Mouse (Mus musculus) MEL (cell line): ENCODE data around the gene Vamp8. TPM values are rescaled to one million over a fixed set of nuclear protein-coding genes. Genes with fewer than 3 reads are reported as not detected.
A peak's percentile ranks its signal among the peaks of the same experiment; 100 is the strongest.

Experiments
- DNase-seq: peaks from one replicate; pipeline ENCODE4 v3.0.0; 2011; ENCODE audit warnings: low read depth, low spot score
- H3K27ac ChIP-seq: 2 replicates; pipeline ENCODE4 v1.5.1; 2012; ENCODE audit warnings: low read depth, mild to moderate bottlenecking, control low read depth, low read length, moderate library complexity; ENCODE audit not compliant: control insufficient read depth
- H3K27me3 ChIP-seq, 2 experiments: fragments of 150-350 bp in 1 of 2; sonication (generic) in 1 of 2; 2 replicates each; pipeline ENCODE4 v1.6.1; 2012; ENCODE audit warnings: low read length in 2 of 2, mild to moderate bottlenecking in 2 of 2, improper control_type of control experiment in 1 of 2, moderate library complexity in 1 of 2; ENCODE audit not compliant: insufficient read depth in 2 of 2, control insufficient read depth in 1 of 2
- H3K36me3 ChIP-seq, 2 experiments: 2 replicates each; pipeline ENCODE4 v1.6.1; 2012 to 2014; ENCODE audit warnings: low read length in 2 of 2, improper control_type of control experiment in 1 of 2, inconsistent platforms in 1 of 2, mild to moderate bottlenecking in 1 of 2; ENCODE audit not compliant: insufficient read depth in 2 of 2, control insufficient read depth in 1 of 2
- H3K4me1 ChIP-seq, 2 experiments: fragments of 150-350 bp in 1 of 2; sonication (generic) in 1 of 2; 2 replicates each; pipeline ENCODE4 v1.6.1; 2012; ENCODE audit warnings: low read length in 2 of 2, improper control_type of control experiment in 1 of 2, mild to moderate bottlenecking in 1 of 2; ENCODE audit not compliant: insufficient read depth in 2 of 2, control insufficient read depth in 1 of 2
- H3K4me3 ChIP-seq, 2 experiments: fragments of 150-350 bp in 1 of 2; sonication (generic) in 1 of 2; 2 replicates each; pipeline ENCODE4 v1.5.1; 2012; ENCODE audit warnings: low read depth in 2 of 2, low read length in 2 of 2, mild to moderate bottlenecking in 2 of 2, moderate library complexity in 2 of 2, control low read depth in 1 of 2, improper control_type of control experiment in 1 of 2; ENCODE audit not compliant: control insufficient read depth in 1 of 2, insufficient read depth in 1 of 2
- H3K79me2 ChIP-seq: 2 replicates; pipeline ENCODE4 v1.6.1; 2012; ENCODE audit warnings: mild to moderate bottlenecking, low read length, moderate library complexity; ENCODE audit not compliant: control insufficient read depth, poor library complexity, insufficient read depth
- H3K9ac ChIP-seq: 2 replicates; pipeline ENCODE4 v1.6.1; 2012; ENCODE audit warnings: low read depth, mild to moderate bottlenecking, control low read depth, low read length, moderate library complexity; ENCODE audit not compliant: control insufficient read depth, poor library complexity, severe bottlenecking
- H3K9me3 ChIP-seq: fragments of 150-350 bp; sonication (generic); replicated peaks from 2 replicates; pipeline ENCODE4 v1.6.1; 2012; ENCODE audit warnings: mild to moderate bottlenecking, low read length, improper control_type of control experiment, moderate library complexity; ENCODE audit not compliant: insufficient read depth
- BHLHE40 ChIP-seq: IDR thresholded peaks from 2 replicates; pipeline ENCODE4 v1.6.1; 2012; ENCODE audit warnings: low read depth, mild to moderate bottlenecking, inconsistent platforms, low read length, improper control_type of control experiment, borderline replicate concordance
- CHD2 ChIP-seq: IDR thresholded peaks from 2 replicates; pipeline ENCODE4 v1.6.1; 2011; ENCODE audit warnings: low read length, improper control_type of control experiment
- CTCF ChIP-seq, 3 experiments: IDR thresholded peaks in 2 of 3; conservative IDR thresholded peaks in 1 of 3; 2 replicates each; pipeline ENCODE4 v1.5.1; 2011 to 2012; ENCODE audit warnings: low read length in 3 of 3, low read depth in 2 of 3, mild to moderate bottlenecking in 2 of 3, improper control_type of control experiment in 1 of 3, inconsistent platforms in 1 of 3, mixed read lengths in 1 of 3, moderate library complexity in 1 of 3; ENCODE audit not compliant: control insufficient read depth in 1 of 3, insufficient read depth in 1 of 3, poor library complexity in 1 of 3, severe bottlenecking in 1 of 3
- KAT2A ChIP-seq: conservative IDR thresholded peaks from 2 replicates; pipeline ENCODE4 v1.6.1; 2012; ENCODE audit warnings: low read depth, low read length, improper control_type of control experiment, inconsistent platforms
- MEF2A ChIP-seq: IDR thresholded peaks from 2 replicates; pipeline ENCODE4 v1.6.1; 2014; ENCODE audit warnings: low read depth, mild to moderate bottlenecking, inconsistent platforms, low read length, improper control_type of control experiment; ENCODE audit not compliant: poor library complexity, insufficient replicate concordance, severe bottlenecking; ENCODE audit errors: extremely low read depth
- MXI1 ChIP-seq: IDR thresholded peaks from 2 replicates; pipeline ENCODE4 v1.6.1; 2011; ENCODE audit warnings: mild to moderate bottlenecking, low read depth, low read length, improper control_type of control experiment
- MYB ChIP-seq: IDR thresholded peaks from 2 replicates; pipeline ENCODE4 v1.6.1; 2011; ENCODE audit warnings: mild to moderate bottlenecking, low read depth, low read length, improper control_type of control experiment
- MYC ChIP-seq: IDR thresholded peaks from 2 replicates; pipeline ENCODE4 v1.6.1; 2011; ENCODE audit warnings: low read depth, mild to moderate bottlenecking, low read length, improper control_type of control experiment, moderate library complexity
- POLR2AphosphoS2 ChIP-seq: IDR thresholded peaks from 2 replicates; pipeline ENCODE4 v1.6.1; 2011; ENCODE audit warnings: low read length, improper control_type of control experiment
- POLR2AphosphoS5 ChIP-seq: IDR thresholded peaks from 2 replicates; pipeline ENCODE4 v1.6.1; 2012; ENCODE audit warnings: low read depth, borderline replicate concordance, mild to moderate bottlenecking, inconsistent platforms, low read length, moderate library complexity, mixed read lengths
- RAD21 ChIP-seq: IDR thresholded peaks from 2 replicates; pipeline ENCODE4 v1.6.1; 2011; ENCODE audit warnings: mild to moderate bottlenecking, low read depth, low read length, improper control_type of control experiment
- RCOR1 ChIP-seq: IDR thresholded peaks from 2 replicates; pipeline ENCODE4 v1.6.1; 2012; ENCODE audit warnings: low read depth, mild to moderate bottlenecking, inconsistent platforms, low read length, improper control_type of control experiment
- SIN3A ChIP-seq: IDR thresholded peaks from 2 replicates; pipeline ENCODE4 v1.6.1; 2012; ENCODE audit warnings: low read length, improper control_type of control experiment, inconsistent platforms
- SMC3 ChIP-seq: IDR thresholded peaks from 2 replicates; pipeline ENCODE4 v1.6.1; 2011; ENCODE audit warnings: low read depth, low read length, improper control_type of control experiment
- UBTF ChIP-seq: IDR thresholded peaks from 2 replicates; pipeline ENCODE4 v1.6.1; 2012; ENCODE audit warnings: low read depth, mild to moderate bottlenecking, inconsistent platforms, low read length, improper control_type of control experiment, moderate library complexity, borderline replicate concordance; ENCODE audit not compliant: insufficient read depth
- ZC3H11A ChIP-seq: IDR thresholded peaks from 2 replicates; pipeline ENCODE4 v1.6.1; 2012; ENCODE audit warnings: low read depth, mild to moderate bottlenecking, inconsistent platforms, low read length, improper control_type of control experiment
- ZNF384 ChIP-seq: IDR thresholded peaks from 2 replicates; pipeline ENCODE4 v1.6.1; 2012; ENCODE audit warnings: low read depth, mild to moderate bottlenecking, inconsistent platforms, low read length, improper control_type of control experiment
- polyA plus RNA-seq, 2 experiments: library from polyadenylated mRNA; stranded (reverse) in 1 of 2; unstranded in 1 of 2; fragments of >175 nt in 1 of 2; fragments of >200 nt in 1 of 2; gene quantifications; 2 replicates each; pipeline versions ENCODE4 v1.2.1 to v1.2.4; 2012; ENCODE audit warnings: low replicate concordance in 2 of 2, low read depth in 1 of 2; ENCODE audit not compliant: insufficient read length in 2 of 2, insufficient read depth in 1 of 2, missing spikeins in 1 of 2
- total RNA-seq: library from RNA; depleted of rRNA; stranded (reverse); fragments of 300-350 nt; gene quantifications from 2 replicates; pipeline ENCODE4 v1.2.3, GENCODE M21; 2012

Gene Vamp8
- total and polyA plus RNA-seq, 3 experiments: 164 to 179 TPM; not detected in 1

DNA sequence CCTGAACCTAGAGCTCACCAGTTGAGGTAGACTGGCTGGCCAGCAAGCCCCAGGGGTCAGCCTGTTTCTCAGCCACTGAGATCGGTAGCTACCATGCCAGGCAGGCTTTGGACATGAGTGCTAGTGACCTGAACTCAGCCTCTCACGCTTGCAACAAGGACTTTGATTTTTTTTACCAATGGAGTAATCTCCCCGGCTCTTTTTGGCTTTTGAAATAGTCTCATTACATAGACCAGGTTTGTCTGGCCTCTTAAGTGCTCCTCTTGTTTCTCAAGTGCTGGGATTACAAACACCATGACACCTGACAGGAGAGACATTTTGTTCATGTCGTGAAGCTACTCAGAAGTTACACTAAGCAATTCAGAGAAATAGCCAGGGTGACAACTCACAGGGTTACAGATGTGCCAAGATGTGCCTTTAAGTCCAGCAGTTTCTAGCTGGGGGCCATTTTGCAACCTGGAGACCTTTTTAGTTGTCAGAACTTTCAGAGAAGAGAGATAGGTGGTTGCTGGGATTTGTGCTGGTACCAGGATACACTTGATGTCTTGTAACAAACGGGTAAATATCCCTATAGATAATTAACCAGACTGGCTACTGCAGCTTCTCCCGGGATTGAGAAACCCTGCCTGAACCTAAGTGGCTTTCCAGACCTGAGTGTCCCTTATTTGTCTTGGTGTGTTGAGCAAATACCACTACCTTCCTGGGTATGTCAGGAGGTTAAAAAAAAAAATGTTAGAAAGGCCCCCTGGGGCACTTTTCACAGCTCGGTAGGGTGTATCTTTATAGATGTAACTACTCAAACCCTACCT is 25.7 kb upstream of the Vamp8 start:
- Histone ChIP-seq H3K36me3 (peaks cover 0 to 7% of the 10 kb centered on the region in 2 experiments; a peak in 2 of 4 replicates), H3K9ac (no peak overlapping the region), H3K27ac (no peak overlapping the region), H3K27me3 (no peaks in the 10 kb centered on the region), H3K79me2 (peaks cover 12% of the 10 kb centered on the region), H3K9me3 (no peaks in the 10 kb centered on the region), H3K4me1 (peaks cover 2 to 5% of the 10 kb centered on the region in 2 experiments; a peak in 3 of 4 replicates), H3K4me3 (no peak overlapping the region)
- DNase-seq: no peak
- no peak for TF ChIP-seq MYC
- TF ChIP-seq BHLHE40: no peak
- no peak for TF ChIP-seq MEF2A
- no peak for TF ChIP-seq POLR2AphosphoS2
- TF ChIP-seq ZNF384: no peak

DNA sequence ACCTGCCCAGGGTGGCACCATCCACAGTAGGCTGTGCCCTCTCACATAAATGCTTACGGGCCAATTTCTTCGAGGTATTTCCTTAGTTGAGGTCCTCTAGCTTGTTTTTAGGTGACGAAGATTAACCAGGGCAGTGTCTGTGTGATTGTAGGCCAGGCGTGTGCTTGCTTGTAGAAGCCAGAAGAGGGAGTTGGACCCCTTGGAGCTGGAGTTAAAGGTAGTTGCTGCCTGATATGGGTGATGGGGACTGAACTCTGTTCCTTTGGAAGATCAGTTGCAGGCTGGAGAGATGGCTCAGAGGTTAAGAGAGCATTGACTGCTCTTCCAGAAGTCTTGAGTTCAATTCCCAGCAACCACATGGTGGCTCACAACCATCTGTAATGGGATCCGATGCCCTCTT is 24.7 kb upstream of the Vamp8 start:
- Histone ChIP-seq H3K4me1 (peaks cover 2 to 5% of the 10 kb centered on the region in 2 experiments; a peak in 3 of 4 replicates), H3K27ac (no peak overlapping the region), H3K27me3 (no peaks in the 10 kb centered on the region), H3K36me3 (peaks cover 0 to 7% of the 10 kb centered on the region in 2 experiments; a peak in 2 of 4 replicates), H3K9ac (peak overlapping the region; percentile 37), H3K4me3 (peak overlapping the region; percentile 85 to 100; a peak in 3 of 4 replicates), H3K79me2 (peaks cover 12% of the 10 kb centered on the region), H3K9me3 (no peaks in the 10 kb centered on the region)
- TF ChIP-seq MXI1 (0 out of 2 replicates have a peak, but pooled peaks have one; percentile 30), MYB (no peak), RAD21 (peak; percentile 12), RCOR1 (no peak), KAT2A (no peak), UBTF (no peak), SMC3 (peak; percentile 38), POLR2AphosphoS5 (no peak), ZC3H11A (no peak), SIN3A (no peak), CHD2 (no peak), CTCF (IDR thresholded peaks at IDR 0.05 in 2 of 3, conservative IDR thresholded peaks at IDR 0.05 in 1 of 3; ENCODE audit: control insufficient read depth in 1 of 3, insufficient read depth in 1 of 3, low read depth in 2 of 3, low read length in 3 of 3, poor library complexity in 1 of 3, severe bottlenecking in 1 of 3) (peak in 1 of 3 experiments; percentile 34; a peak in 3 of 6 replicates)
- DNase-seq: peak; percentile 49
